Mouse (Mus musculus) embryonic facial prominence, embryonic 15.5 days (tissue): Measurements from ENCODE around the gene Akt1s1. TPM values are rescaled to one million over a fixed set of nuclear protein-coding genes. Genes with fewer than 3 reads are reported as not detected.

Experiments
- ATAC-seq: fragments of 200-750 bp; cut with Nextera tagmentation; 2 replicates; pipeline ENCODE4 v1.8.0; 2017; ENCODE audit warnings: low read depth, moderate TSS enrichment; ENCODE audit not compliant: insufficient number of reproducible peaks, low FRiP score, low TSS enrichment
- H3K27ac ChIP-seq: fragments of 300-500 bp; sonication (generic); replicated peaks from 2 replicates; pipeline ENCODE4 v1.5.1; 2015; ENCODE audit warnings: mild to moderate bottlenecking, inconsistent platforms
- H3K27me3 ChIP-seq: fragments of 300-500 bp; sonication (generic); 2 replicates; pipeline ENCODE4 v1.6.1; 2015; ENCODE audit warnings: inconsistent platforms
- H3K36me3 ChIP-seq: fragments of 300-500 bp; sonication (generic); 2 replicates; pipeline ENCODE4 v1.6.1; 2015; ENCODE audit warnings: mild to moderate bottlenecking, inconsistent platforms
- H3K4me1 ChIP-seq: fragments of 300-500 bp; sonication (generic); 2 replicates; pipeline ENCODE4 v1.6.1; 2015; ENCODE audit warnings: inconsistent platforms
- H3K4me2 ChIP-seq: fragments of 300-500 bp; sonication (generic); replicated peaks from 2 replicates; pipeline ENCODE4 v1.6.1; 2015; ENCODE audit warnings: mild to moderate bottlenecking, inconsistent platforms
- H3K4me3 ChIP-seq: fragments of 300-500 bp; sonication (generic); replicated peaks from 2 replicates; pipeline ENCODE4 v1.5.1; 2015; ENCODE audit warnings: mild to moderate bottlenecking, inconsistent platforms
- H3K9ac ChIP-seq: fragments of 300-500 bp; sonication (generic); 2 replicates; pipeline ENCODE4 v1.6.1; 2015; ENCODE audit warnings: inconsistent platforms
- H3K9me3 ChIP-seq: fragments of 300-500 bp; sonication (generic); replicated peaks from 2 replicates; pipeline ENCODE4 v1.6.1; 2016; ENCODE audit warnings: inconsistent platforms
- WGBS: fragments of 180-500 bp; shearing (Covaris S2); methylation state at CpG from one replicate; pipeline ENCODE4 v1.1.7; 2015; 5-methylcytosine and 5-hydroxymethylcytosine counted together
- polyA plus RNA-seq: library from polyadenylated mRNA; unstranded; fragments of >200 nt; fragmentation: Nextera tagmentation; extraction: Ambion mirVana; gene quantifications from 2 replicates; pipeline ENCODE4 v1.2.1, GENCODE M21; 2015

Akt1s1 gene
- polyA plus RNA-seq: 124 and 127 TPM in 2 replicates

DNA sequence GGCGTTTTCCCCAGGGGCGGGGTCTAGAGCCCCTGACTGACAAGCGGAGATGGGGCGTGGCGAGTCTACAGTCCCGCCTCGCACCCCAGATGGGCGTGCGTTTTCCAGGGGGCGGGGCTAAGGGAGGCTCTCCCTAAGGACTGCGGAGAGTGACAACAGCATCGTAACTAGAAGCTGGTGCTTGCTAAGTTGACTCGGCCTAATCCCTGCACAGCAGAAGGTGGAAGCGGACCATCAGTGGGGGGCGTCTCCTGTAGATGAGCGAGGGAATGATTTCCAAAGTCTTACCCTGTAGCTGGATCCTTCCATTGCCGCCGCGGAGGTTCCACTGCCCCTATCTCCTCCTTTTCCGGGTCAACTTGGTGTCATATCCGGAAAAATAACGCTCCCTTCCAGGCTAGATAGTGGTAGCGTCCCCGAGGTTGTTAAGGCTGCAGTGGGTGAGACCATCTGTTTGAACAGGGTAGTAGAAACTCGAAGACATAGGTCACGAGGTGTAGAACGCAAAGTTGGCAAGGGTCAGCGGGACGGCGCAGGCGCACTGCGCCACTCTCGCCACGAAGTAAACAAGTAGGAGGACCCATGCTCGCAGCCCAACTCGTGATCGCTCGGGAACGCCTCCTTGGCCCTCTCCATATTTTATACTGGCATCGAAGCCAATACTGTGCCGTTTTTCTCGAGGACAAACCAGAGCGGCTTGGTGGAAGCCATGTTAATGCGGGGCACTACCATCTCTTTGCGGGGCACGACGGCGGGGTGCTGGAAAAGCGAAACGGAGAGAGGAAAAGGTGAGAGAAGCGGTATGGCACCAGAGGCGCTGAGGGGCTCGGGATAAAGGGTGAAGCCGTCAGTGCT is at the start of gene Akt1s1, which contains the start of gene Tbc1d17:
TSS of gene Akt1s1 (plus strand) at position 431 of the 855 bp plus-strand sequence.
TSS of gene Tbc1d17 (minus strand) at position 519 of the 855 bp plus-strand sequence.
- Histone ChIP-seq H3K27ac (peak within 1 kb of the TSS; percentile 100), H3K4me3 (peak within 1 kb of the TSS; percentile 81), H3K9me3 (no peaks in the 10 kb centered on the region), H3K4me1 (peaks cover 38% of the 10 kb centered on the region), H3K4me2 (peak within 1 kb of the TSS; percentile 85), H3K9ac (peak within 1 kb of the TSS; percentile 80), H3K27me3 (no peaks in the 10 kb centered on the region), H3K36me3 (peaks cover 39% of the 10 kb centered on the region)
- WGBS: under 1% methylated on average over 54 of the region's 54 CpGs
- peak; percentile 90 for ATAC-seq

GRCm38 (mm10) chr7:44808927-44809326 is 39.9 kb upstream of the Akt1s1 start:
- Histone ChIP-seq H3K4me2 (no peak overlapping the region), H3K4me1 (no peaks in the 10 kb centered on the region), H3K36me3 (peaks cover 24% of the 10 kb centered on the region), H3K4me3 (no peak overlapping the region), H3K9me3 (no peaks in the 10 kb centered on the region), H3K27ac (no peak overlapping the region), H3K9ac (no peak overlapping the region), H3K27me3 (no peaks in the 10 kb centered on the region)
- ATAC-seq: no peak
- WGBS: 74% methylated on average over 2 of the region's 2 CpGs

DNA sequence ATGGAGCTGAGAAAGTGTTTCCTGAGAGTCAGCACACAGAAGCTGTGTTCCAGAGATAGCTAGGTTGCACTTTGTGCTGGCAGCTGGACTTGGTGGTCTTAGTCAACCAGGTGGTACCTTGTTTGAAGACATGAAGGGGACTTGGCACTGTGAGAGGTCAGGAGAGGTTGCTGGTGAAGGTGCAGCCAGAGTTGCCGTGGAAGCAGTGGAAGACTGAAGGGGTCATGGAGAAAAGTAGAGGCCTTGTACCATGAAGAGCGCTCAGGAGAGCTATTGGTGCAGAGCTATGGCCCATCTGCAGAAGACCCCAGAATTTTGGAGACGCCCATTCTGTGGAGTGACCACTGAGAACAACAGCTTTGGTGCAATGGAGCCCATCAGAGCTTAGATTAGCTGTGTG is 39.3 kb upstream of the Akt1s1 start:
- Histone ChIP-seq H3K4me2 (no peak overlapping the region), H3K4me1 (0 out of 2 replicates have a peak, but pooled peaks cover under 1% of the 10 kb centered on the region), H3K36me3 (peaks cover 27% of the 10 kb centered on the region), H3K4me3 (no peak overlapping the region), H3K27ac (no peak overlapping the region), H3K9me3 (no peaks in the 10 kb centered on the region), H3K9ac (no peak overlapping the region), H3K27me3 (no peaks in the 10 kb centered on the region)
- ATAC-seq: no peak
- 92% methylated on average over 3 of the region's 3 CpGs for WGBS

- 74% methylated on average over 4 of the region's 4 CpGs for WGBS
- no peaks in the 10 kb centered on the region for H3K27me3 ChIP-seq
- no peak overlapping the region for H3K4me2 ChIP-seq
- peaks cover 27% of the 10 kb centered on the region for H3K36me3 ChIP-seq
- no peaks in the 10 kb centered on the region for H3K9me3 ChIP-seq
- peaks cover 9% of the 10 kb centered on the region; the same call in 1 of the 2 replicates for H3K4me1 ChIP-seq
- H3K4me3 ChIP-seq: no peak overlapping the region
- no peak overlapping the region for H3K9ac ChIP-seq
- H3K27ac ChIP-seq: no peak overlapping the region
- no peak for ATAC-seq
Observed at GRCm38 (mm10) chr7:44810365-44810764, 38.4 kb upstream of the Akt1s1 start.

DNA sequence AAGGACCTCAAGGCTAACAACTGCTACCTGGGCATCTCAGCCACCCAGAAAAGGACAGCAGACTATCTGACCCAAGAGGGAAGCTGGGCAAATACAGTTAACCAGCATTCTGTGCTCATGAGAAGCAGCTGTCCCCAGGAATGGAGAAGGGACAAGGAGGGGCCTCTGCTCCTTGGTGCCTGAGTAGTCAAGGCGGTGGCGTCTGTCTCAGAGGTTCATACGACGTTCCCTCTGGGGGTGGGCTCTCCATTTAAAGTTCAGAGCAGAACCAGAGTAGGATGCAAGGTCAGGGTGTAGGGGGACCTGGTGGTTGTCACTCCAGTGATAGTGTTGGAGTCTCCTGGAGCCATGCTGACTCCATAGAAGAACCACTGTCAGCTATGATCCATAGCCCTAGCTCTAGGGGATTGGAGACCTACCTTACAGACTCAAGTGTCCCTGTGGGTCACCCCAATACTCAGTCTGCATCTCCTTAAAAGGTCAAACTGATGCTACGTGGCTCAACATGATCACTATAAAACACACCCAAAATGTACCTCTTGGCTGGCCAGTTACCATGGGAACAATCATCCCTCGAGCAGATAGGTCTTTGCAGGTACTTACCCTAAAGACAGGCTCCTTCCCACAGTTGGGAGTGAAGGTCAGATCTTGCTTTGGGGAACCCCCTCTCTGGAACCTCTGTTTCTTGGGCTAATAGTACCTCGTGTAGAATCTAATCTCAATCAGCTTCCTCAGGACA is 37.8 kb upstream of the Akt1s1 start:
- WGBS: 84% methylated on average over 7 of the region's 7 CpGs
- Histone ChIP-seq H3K36me3 (peaks cover 27% of the 10 kb centered on the region), H3K27ac (no peak overlapping the region), H3K4me2 (no peak overlapping the region), H3K9me3 (no peaks in the 10 kb centered on the region), H3K4me3 (no peak overlapping the region), H3K9ac (no peak overlapping the region), H3K27me3 (no peaks in the 10 kb centered on the region), H3K4me1 (peaks cover 10% of the 10 kb centered on the region; the same call in 1 of the 2 replicates)
- ATAC-seq: no peak

- Histone ChIP-seq H3K27me3 (no peaks in the 10 kb centered on the region), H3K27ac (no peak overlapping the region), H3K9me3 (no peaks in the 10 kb centered on the region), H3K4me2 (no peak overlapping the region), H3K9ac (no peak overlapping the region), H3K4me1 (peaks cover 17% of the 10 kb centered on the region), H3K36me3 (peaks cover 27% of the 10 kb centered on the region), H3K4me3 (no peak overlapping the region)
- 91% methylated on average over 18 of the region's 20 CpGs for WGBS
- ATAC-seq: no peak
Observed at GRCm38 (mm10) chr7:44812651-44813325, 36.0 kb upstream of the Akt1s1 start.

GRCm38 (mm10) chr7:44813985-44814384 is 34.8 kb upstream of the Akt1s1 start:
- no peaks in the 10 kb centered on the region for H3K9me3 ChIP-seq
- peaks cover 29% of the 10 kb centered on the region for H3K4me1 ChIP-seq
- H3K4me2 ChIP-seq: no peak overlapping the region
- 91% methylated on average over 3 of the region's 3 CpGs for WGBS
- no peak for ATAC-seq
- H3K36me3 ChIP-seq: peaks cover 27% of the 10 kb centered on the region
- no peak overlapping the region for H3K27ac ChIP-seq
- no peak overlapping the region for H3K9ac ChIP-seq
- H3K27me3 ChIP-seq: no peaks in the 10 kb centered on the region
- no peak overlapping the region for H3K4me3 ChIP-seq

DNA sequence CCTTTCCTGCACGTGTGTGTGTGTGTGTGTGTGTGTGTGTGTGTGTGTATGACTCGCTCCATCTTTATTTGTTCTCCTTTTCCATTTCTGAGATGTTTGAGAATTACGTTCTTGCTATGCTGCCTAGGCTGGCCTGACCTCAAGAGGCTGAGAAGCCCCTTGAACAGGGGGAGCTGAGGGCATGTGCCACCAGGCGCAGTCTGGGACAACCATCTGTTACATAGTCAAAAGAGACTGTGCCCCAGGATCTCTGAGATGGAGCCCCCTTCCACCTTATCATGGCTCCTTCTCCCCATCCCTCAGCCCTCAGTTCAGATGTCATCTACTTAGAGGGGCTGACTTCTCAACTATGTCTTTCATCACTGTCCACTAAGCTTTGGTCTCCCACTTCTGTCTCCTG is 34.4 kb upstream of the Akt1s1 start:
- Histone ChIP-seq H3K36me3 (peaks cover 27% of the 10 kb centered on the region), H3K4me2 (peak overlapping the region; percentile 71; the same call in 1 of the 2 replicates), H3K27ac (no peak overlapping the region), H3K4me3 (no peak overlapping the region), H3K9ac (no peak overlapping the region), H3K9me3 (no peaks in the 10 kb centered on the region), H3K27me3 (no peaks in the 10 kb centered on the region), H3K4me1 (peaks cover 34% of the 10 kb centered on the region)
- 93% methylated on average over 4 of the region's 4 CpGs for WGBS
- ATAC-seq: no peak

- H3K27ac ChIP-seq: peak overlapping the region; percentile 99
- peaks cover 40% of the 10 kb centered on the region for H3K4me1 ChIP-seq
- peak overlapping the region; percentile 71 for H3K4me2 ChIP-seq
- H3K4me3 ChIP-seq: peak overlapping the region; percentile 87
- H3K9ac ChIP-seq: peak overlapping the region; percentile 23
- no peaks in the 10 kb centered on the region for H3K27me3 ChIP-seq
- no peaks in the 10 kb centered on the region for H3K9me3 ChIP-seq
- ATAC-seq: no peak
- WGBS: 30% methylated on average over 14 of the region's 14 CpGs
- peaks cover 27% of the 10 kb centered on the region for H3K36me3 ChIP-seq
Observed at GRCm38 (mm10) chr7:44814952-44815553, 33.7 kb upstream of the Akt1s1 start.

- H3K4me1 ChIP-seq: peaks cover 47% of the 10 kb centered on the region
Observed at GRCm38 (mm10) chr7:44815721-44816469, 32.9 kb upstream of the Akt1s1 start, which contains the start of the genes Nup62 and Il4i1. Gene Nup62, plus strand, starts transcription at chr7:44816088. Gene Il4i1, plus strand, starts transcription at chr7:44816387.

More at GRCm38 (mm10) chr7:44815721-44816469, 32.9 kb upstream of the Akt1s1 start, which contains the start of the genes Nup62 and Il4i1:
- Histone ChIP-seq H3K4me3 (peak within 1 kb of the TSS; percentile 87), H3K36me3 (peaks cover 24% of the 10 kb centered on the region), H3K9ac (peak within 1 kb of the TSS; percentile 86), H3K27ac (peak within 1 kb of the TSS; percentile 99), H3K4me2 (peak within 1 kb of the TSS; percentile 71), H3K9me3 (no peaks in the 10 kb centered on the region), H3K27me3 (no peaks in the 10 kb centered on the region)
- under 1% methylated on average over 62 of the region's 62 CpGs for WGBS
- peak; percentile 93 for ATAC-seq
